Mouse (Mus musculus) neural tube, embryonic 13.5 days (tissue): Measurements from ENCODE around the gene Rpl10a. TPM values are rescaled to one million over a fixed set of nuclear protein-coding genes. Genes with fewer than 3 reads are reported as not detected.

ENCODE experiments used
- ATAC-seq: fragments of 200-750 bp; cut with Nextera tagmentation; 2 replicates; pipeline ENCODE4 v1.8.0; 2017; ENCODE audit warnings: low read depth, mild to moderate bottlenecking, moderate TSS enrichment, moderate library complexity
- H3K27ac ChIP-seq: fragments of 300-500 bp; sonication (generic); replicated peaks from 2 replicates; pipeline ENCODE4 v1.5.1; 2015; ENCODE audit warnings: moderate library complexity, mild to moderate bottlenecking, inconsistent platforms
- H3K27me3 ChIP-seq: fragments of 300-500 bp; sonication (generic); 2 replicates; pipeline ENCODE4 v1.6.1; 2015; ENCODE audit warnings: mild to moderate bottlenecking, inconsistent platforms
- H3K36me3 ChIP-seq: fragments of 300-500 bp; sonication (generic); 2 replicates; pipeline ENCODE4 v1.6.1; 2015; ENCODE audit warnings: mild to moderate bottlenecking, inconsistent platforms
- H3K4me1 ChIP-seq: fragments of 300-500 bp; sonication (generic); replicated peaks from 2 replicates; pipeline ENCODE4 v1.6.1; 2015; ENCODE audit warnings: inconsistent platforms
- H3K4me2 ChIP-seq: fragments of 300-500 bp; sonication (generic); 2 replicates; pipeline ENCODE4 v1.6.1; 2015; ENCODE audit warnings: inconsistent platforms, mild to moderate bottlenecking, moderate library complexity
- H3K4me3 ChIP-seq: fragments of 300-500 bp; sonication (generic); 2 replicates; pipeline ENCODE4 v1.5.1; 2015; ENCODE audit warnings: mild to moderate bottlenecking, inconsistent platforms
- H3K9ac ChIP-seq: fragments of 300-500 bp; sonication (generic); 2 replicates; pipeline ENCODE4 v1.6.1; 2015; ENCODE audit warnings: moderate library complexity, mild to moderate bottlenecking, inconsistent platforms
- H3K9me3 ChIP-seq: fragments of 300-500 bp; sonication (generic); 2 replicates; pipeline ENCODE4 v1.6.1; 2016; ENCODE audit warnings: inconsistent platforms
- WGBS: fragments of 180-500 bp; shearing (Covaris S2); methylation state at CpG from one replicate; pipeline ENCODE4 v1.1.7; 2015; 5-methylcytosine and 5-hydroxymethylcytosine counted together
- polyA plus RNA-seq: library from polyadenylated mRNA; unstranded; fragments of >200 nt; fragmentation: Nextera tagmentation; extraction: Ambion mirVana; gene quantifications from 2 replicates; pipeline ENCODE4 v1.2.1, GENCODE M21; 2015

The Rpl10a gene
- polyA plus RNA-seq, 1 experiment from 2014 or later = 381 TPM

GRCm38 (mm10) chr17:28290671-28291070, 37.6 kb upstream of the Rpl10a start:
- Histone ChIP-seq H3K4me2 (no peak overlapping the region), H3K9ac (no peak overlapping the region), H3K27ac (no peak overlapping the region), H3K4me3 (no peak overlapping the region), H3K36me3 (no peaks in the 10 kb centered on the region), H3K4me1 (peaks cover 40% of the 10 kb centered on the region), H3K27me3 (no peaks in the 10 kb centered on the region), H3K9me3 (no peaks in the 10 kb centered on the region)
- ATAC-seq = no peak
- WGBS = 81% methylated on average over 11 of the region's 11 CpGs

DNA sequence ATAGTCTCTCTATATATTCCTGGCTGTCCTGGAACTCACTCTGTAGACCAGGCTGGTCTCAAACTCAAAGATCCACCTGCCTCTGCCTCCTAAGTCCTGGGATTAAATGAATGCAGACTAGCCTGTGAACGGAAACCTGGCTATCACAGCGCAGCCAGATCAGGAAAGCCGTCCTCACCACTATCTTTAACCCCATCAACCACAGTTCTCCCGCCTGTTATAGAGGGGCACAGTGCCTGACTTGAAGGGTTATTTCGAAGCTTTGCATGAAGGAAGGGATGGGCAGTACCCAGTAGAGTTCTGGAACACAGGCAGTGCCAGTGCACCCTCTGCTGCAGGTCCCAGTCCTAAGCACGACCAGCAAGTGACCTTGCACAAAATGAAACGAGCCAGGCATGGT, 36.9 kb upstream of the Rpl10a start:
- H3K27ac ChIP-seq = no peak overlapping the region
- H3K9ac ChIP-seq = no peak overlapping the region
- no peak overlapping the region for H3K4me2 ChIP-seq
- ATAC-seq = no peak
- WGBS = 87% methylated on average over 7 of the region's 7 CpGs
- H3K27me3 ChIP-seq = no peaks in the 10 kb centered on the region
- no peak overlapping the region for H3K4me3 ChIP-seq
- no peaks in the 10 kb centered on the region for H3K36me3 ChIP-seq
- peaks cover 37% of the 10 kb centered on the region for H3K4me1 ChIP-seq
- H3K9me3 ChIP-seq = no peaks in the 10 kb centered on the region

DNA sequence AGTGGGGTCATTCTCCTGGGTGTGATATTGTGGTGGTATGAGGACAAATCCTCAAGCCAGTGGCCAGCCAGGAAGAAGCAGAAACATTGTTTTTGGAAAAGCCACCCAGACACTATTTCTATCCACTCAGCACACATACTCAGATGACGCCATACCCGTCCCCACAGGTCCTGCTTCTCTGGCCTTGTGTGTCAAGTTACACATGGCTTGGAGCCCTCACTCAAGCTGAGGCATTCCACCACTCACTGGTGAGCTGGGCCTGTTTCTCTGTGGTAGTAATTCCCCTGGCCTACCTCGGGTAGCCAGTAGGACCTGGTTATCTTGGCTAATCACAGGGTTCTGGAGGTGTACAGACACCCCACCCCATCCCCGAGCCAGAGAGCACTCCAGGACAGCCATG, 34.6 kb upstream of the Rpl10a start:
- no peak overlapping the region for H3K9ac ChIP-seq

DNA sequence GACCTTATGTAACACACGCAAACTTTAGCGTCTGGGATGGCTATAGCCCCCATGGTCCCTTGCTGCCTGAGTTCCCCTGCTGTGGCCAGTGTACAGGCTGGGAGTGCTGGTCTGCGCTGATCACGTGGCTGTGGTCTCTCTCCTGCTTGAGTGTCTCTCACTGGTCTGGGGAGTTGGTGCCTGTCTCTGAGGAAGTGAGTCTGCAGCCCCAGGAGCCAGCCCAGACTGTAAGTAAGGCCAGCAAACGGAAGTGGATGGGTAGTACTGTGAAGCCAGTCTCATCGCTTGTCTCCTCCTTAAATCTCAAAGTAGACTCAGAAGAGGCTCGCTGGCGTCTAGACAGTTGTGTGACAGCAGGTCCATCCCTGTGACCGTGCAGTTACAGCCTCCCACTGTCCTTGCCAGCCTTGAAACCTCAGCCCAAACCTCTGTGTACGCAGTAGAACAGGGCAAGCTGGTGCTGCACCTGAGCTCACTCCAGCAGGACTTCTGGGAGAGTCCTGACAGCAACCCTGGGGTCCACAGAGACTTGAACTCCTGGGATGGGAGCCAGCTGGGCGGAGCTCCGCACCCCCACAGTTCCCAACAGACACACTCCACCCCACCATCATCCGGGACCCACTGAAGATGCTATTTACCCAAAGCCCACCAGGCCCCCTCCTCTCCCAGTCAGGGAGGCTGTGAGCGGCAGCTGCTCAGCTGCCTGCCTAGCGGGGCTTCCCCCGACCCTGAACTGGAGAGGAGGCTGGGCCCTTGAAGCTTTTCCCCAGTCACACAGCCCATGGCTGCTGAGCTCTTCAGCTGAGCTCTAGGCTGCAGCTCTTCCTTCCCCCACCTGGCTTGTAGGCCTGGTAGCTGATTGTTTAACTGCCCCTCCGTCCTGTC, 33.6 kb upstream of the Rpl10a start:
- Histone ChIP-seq H3K4me2 (no peak overlapping the region), H3K27me3 (no peaks in the 10 kb centered on the region), H3K9ac (peak overlapping the region; percentile 49; the same call in 1 of the 2 replicates), H3K36me3 (peaks cover 7% of the 10 kb centered on the region), H3K4me1 (peaks cover 27% of the 10 kb centered on the region), H3K27ac (peak overlapping the region; percentile 83), H3K9me3 (no peaks in the 10 kb centered on the region), H3K4me3 (no peak overlapping the region)
- peak; percentile 54 for ATAC-seq
- WGBS = 54% methylated on average over 17 of the region's 17 CpGs

More for the DNA sequence above, 34.6 kb upstream of the Rpl10a start:
- 78% methylated on average over 4 of the region's 4 CpGs for WGBS
- H3K4me3 ChIP-seq = no peak overlapping the region
- H3K4me1 ChIP-seq = peaks cover 22% of the 10 kb centered on the region
- peak overlapping the region; percentile 83; the same call in 1 of the 2 replicates for H3K27ac ChIP-seq
- no peak for ATAC-seq
- H3K27me3 ChIP-seq = no peaks in the 10 kb centered on the region
- no peak overlapping the region for H3K4me2 ChIP-seq
- H3K9me3 ChIP-seq = no peaks in the 10 kb centered on the region
- peaks cover 4% of the 10 kb centered on the region for H3K36me3 ChIP-seq

DNA sequence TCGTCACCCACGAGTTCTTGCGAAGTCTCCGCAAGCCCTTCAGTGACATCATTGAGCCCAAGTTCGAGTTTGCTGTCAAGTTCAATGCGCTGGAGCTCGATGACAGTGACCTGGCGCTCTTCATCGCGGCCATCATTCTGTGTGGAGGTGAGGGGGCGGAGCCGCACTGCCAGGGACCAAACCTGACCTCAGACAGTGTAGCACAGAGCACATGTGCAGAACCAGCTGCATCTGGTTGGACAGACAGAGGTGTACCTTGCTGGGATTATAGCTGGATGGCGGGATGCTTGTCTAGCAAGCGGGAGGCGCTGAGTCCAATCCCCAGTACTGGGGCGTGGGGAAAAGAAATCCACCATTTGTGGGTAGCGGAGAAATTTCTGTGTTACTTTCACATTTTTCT, 29.4 kb upstream of the Rpl10a start:
- 93% methylated on average over 17 of the region's 17 CpGs for WGBS
- Histone ChIP-seq H3K9me3 (no peaks in the 10 kb centered on the region), H3K4me2 (no peak overlapping the region), H3K27ac (no peak overlapping the region), H3K4me1 (peaks cover 32% of the 10 kb centered on the region), H3K4me3 (no peak overlapping the region), H3K36me3 (peaks cover 7% of the 10 kb centered on the region), H3K9ac (no peak overlapping the region), H3K27me3 (no peaks in the 10 kb centered on the region)
- ATAC-seq = no peak

DNA sequence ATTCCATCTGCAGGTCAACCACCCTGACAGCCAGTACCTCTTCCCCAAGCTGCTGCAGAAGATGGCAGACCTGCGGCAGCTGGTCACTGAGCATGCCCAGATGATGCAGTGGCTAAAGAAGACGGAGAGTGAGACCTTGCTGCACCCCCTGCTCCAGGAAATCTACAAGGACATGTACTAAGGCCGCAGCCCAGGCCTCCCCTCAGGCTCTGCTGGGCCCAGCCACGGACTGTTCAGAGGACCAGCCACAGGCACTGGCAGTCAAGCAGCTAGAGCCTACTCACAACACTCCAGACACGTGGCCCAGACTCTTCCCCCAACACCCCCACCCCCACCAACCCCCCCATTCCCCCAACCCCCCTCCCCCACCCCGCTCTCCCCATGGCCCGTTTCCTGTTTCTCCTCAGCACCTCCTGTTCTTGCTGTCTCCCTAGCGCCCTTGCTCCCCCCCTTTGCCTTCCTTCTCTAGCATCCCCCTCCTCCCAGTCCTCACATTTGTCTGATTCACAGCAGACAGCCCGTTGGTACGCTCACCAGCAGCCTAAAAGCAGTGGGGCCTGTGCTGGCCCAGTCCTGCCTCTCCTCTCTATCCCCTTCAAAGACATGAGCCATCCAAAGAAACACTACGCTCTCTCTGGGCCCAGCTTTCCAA, 28.5 kb upstream of the Rpl10a start:
- no peak overlapping the region for H3K9ac ChIP-seq
- 41% methylated on average over 11 of the region's 11 CpGs for WGBS

GRCm38 (mm10) chr17:28300323-28300722, 27.9 kb upstream of the Rpl10a start:
- Histone ChIP-seq H3K9ac (no peak overlapping the region), H3K36me3 (peaks cover 7% of the 10 kb centered on the region), H3K9me3 (no peaks in the 10 kb centered on the region), H3K27me3 (no peaks in the 10 kb centered on the region), H3K4me3 (no peak overlapping the region), H3K4me1 (peaks cover 19% of the 10 kb centered on the region), H3K4me2 (no peak overlapping the region), H3K27ac (no peak overlapping the region)
- 38% methylated on average over 9 of the region's 9 CpGs for WGBS
- no peak for ATAC-seq

More for the DNA sequence above, 28.5 kb upstream of the Rpl10a start:
- Histone ChIP-seq H3K27me3 (no peaks in the 10 kb centered on the region), H3K36me3 (peaks cover 7% of the 10 kb centered on the region), H3K4me1 (peaks cover 24% of the 10 kb centered on the region), H3K4me3 (no peak overlapping the region), H3K9me3 (no peaks in the 10 kb centered on the region), H3K27ac (no peak overlapping the region), H3K4me2 (no peak overlapping the region)
- ATAC-seq = no peak

DNA sequence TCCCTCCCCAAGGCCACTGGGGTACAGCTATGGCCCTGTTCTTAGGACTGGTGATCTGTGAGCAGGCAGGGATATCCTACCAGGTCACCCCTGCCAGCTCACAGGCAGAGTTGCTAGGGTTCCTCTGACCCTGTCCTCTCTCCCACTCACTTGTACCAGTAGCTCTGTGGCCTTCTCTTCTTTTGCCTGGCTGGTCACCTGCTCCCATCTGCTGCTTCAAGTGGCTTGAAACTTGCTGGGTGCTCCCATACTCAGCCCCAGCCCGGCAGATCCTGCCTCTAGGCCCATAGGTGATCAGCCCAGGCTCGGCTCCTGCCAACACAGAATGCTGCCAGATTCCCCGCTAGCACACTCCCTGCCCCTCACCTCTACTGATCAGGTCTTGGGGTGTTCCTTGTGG, 27.4 kb upstream of the Rpl10a start:
- WGBS = 66% methylated on average over 3 of the region's 3 CpGs
- Histone ChIP-seq H3K36me3 (peaks cover 7% of the 10 kb centered on the region), H3K27ac (no peak overlapping the region), H3K4me1 (peaks cover 14% of the 10 kb centered on the region), H3K4me3 (no peak overlapping the region), H3K9ac (0 out of 2 replicates have a peak overlapping the region, but pooled peaks have one; percentile 22), H3K9me3 (no peaks in the 10 kb centered on the region), H3K4me2 (no peak overlapping the region), H3K27me3 (no peaks in the 10 kb centered on the region)
- ATAC-seq = no peak

DNA sequence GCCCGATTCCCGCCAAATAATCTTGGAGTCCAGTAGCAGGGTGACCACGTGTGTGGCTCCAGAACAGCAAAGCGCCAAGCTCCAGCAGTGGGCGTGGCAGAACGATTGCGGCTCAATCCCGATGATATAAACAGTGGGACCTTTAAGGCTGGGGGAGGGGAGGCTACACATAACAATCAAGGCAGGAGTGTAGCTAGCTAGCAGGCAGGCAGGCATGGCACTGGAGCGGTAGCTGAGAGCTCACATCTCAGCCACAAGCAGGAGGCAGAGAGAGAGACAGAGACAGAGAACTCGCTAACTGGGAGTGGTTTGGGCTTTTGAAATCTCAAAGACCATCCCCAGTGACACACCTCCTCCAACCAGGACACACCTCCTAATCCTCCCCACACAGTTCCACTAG, 23.1 kb upstream of the Rpl10a start:
- no peaks in the 10 kb centered on the region for H3K36me3 ChIP-seq
- H3K4me2 ChIP-seq = no peak overlapping the region
- H3K27me3 ChIP-seq = no peaks in the 10 kb centered on the region
- H3K9ac ChIP-seq = no peak overlapping the region
- H3K27ac ChIP-seq = no peak overlapping the region
- peaks cover 8% of the 10 kb centered on the region for H3K4me1 ChIP-seq
- no peaks in the 10 kb centered on the region for H3K9me3 ChIP-seq
- H3K4me3 ChIP-seq = no peak overlapping the region
- 60% methylated on average over 10 of the region's 10 CpGs for WGBS
- ATAC-seq = no peak

- H3K36me3 ChIP-seq = no peaks in the 10 kb centered on the region
- peaks cover 13% of the 10 kb centered on the region for H3K4me1 ChIP-seq
- WGBS = 21% methylated on average over 18 of the region's 18 CpGs
- no peaks in the 10 kb centered on the region for H3K27me3 ChIP-seq
- no peak overlapping the region for H3K4me3 ChIP-seq
- ATAC-seq = no peak
- no peaks in the 10 kb centered on the region; the same call in 1 of the 2 replicates for H3K9me3 ChIP-seq
- H3K4me2 ChIP-seq = peak overlapping the region; percentile 18; the same call in 1 of the 2 replicates
- no peak overlapping the region for H3K27ac ChIP-seq
- H3K9ac ChIP-seq = no peak overlapping the region
Measured at GRCm38 (mm10) chr17:28308297-28309195, 19.7 kb upstream of the Rpl10a start.

- Histone ChIP-seq H3K9me3 (no peaks in the 10 kb centered on the region; the same call in 1 of the 2 replicates), H3K4me2 (no peak overlapping the region), H3K9ac (no peak overlapping the region), H3K36me3 (0 out of 2 replicates have a peak, but pooled peaks cover under 1% of the 10 kb centered on the region), H3K4me3 (no peak overlapping the region), H3K27ac (no peak overlapping the region), H3K4me1 (peaks cover 33% of the 10 kb centered on the region), H3K27me3 (no peaks in the 10 kb centered on the region)
- ATAC-seq = no peak
- WGBS = 80% methylated on average over 3 of the region's 3 CpGs
Measured at GRCm38 (mm10) chr17:28310831-28311230, 17.4 kb upstream of the Rpl10a start.
